Mouse (Mus musculus) ES-E14 (cell line): Measurements from ENCODE around the gene Slc34a2.

ENCODE experiments used
- CHD2 ChIP-seq: IDR thresholded peaks from 2 replicates; pipeline ENCODE4 v1.6.1; 2014; ENCODE audit warnings: mild to moderate bottlenecking, low read depth, low read length, inconsistent platforms
- HCFC1 ChIP-seq: IDR thresholded peaks from 2 replicates; pipeline ENCODE4 v1.6.1; 2012; ENCODE audit warnings: low read length, inconsistent platforms, borderline replicate concordance; ENCODE audit not compliant: insufficient read depth
- ZNF384 ChIP-seq: IDR thresholded peaks from 2 replicates; pipeline ENCODE4 v1.6.1; 2012; ENCODE audit warnings: low read depth, low read length, inconsistent platforms

DNA sequence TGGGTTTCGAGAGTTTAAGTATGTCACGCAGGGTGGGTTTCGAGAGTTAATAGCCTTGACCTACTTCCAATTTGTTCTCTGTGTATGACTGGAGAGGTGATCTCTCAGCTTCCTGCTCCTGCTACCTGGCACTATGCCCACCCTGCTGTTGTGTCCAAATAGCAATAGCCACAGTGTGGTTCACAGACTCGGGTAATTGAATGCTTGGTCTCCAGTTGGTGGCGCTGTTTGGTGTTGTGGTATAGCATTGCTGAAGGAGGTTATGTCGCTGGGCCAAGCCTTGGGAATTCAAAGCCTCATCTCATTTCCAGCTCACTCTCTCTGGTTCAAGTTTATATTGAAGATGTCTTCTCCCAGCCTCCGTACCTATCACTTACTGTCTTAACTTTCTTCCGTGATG lies 67.8 kb downstream of the Slc34a2 start:
- TF ChIP-seq CHD2 (no peak), ZNF384 (no peak), HCFC1 (no peak)
